Mouse (Mus musculus) liver (tissue): ENCODE results near the gene Uchl5.
A peak's percentile ranks its signal among the peaks of the same experiment; 100 is the strongest.

ENCODE experiments used
- DNase-seq: peaks from one replicate; pipeline ENCODE4 v3.0.0-alpha.2; 2020; ENCODE audit warnings: mixed read lengths

Uchl5 gene

GRCm38 (mm10) chr1:143809062-143809461 lies 32.0 kb downstream of the Uchl5 start:
- no peak for DNase-seq

- DNase-seq, result peak; percentile 80
Observed at GRCm38 (mm10) chr1:143813676-143814360, 36.7 kb downstream of the Uchl5 start.

GRCm38 (mm10) chr1:143820096-143820877 lies 43.2 kb downstream of the Uchl5 start:
- DNase-seq, result no peak

GRCm38 (mm10) chr1:143822677-143823076 lies 45.6 kb downstream of the Uchl5 start:
- no peak for DNase-seq

- no peak for DNase-seq
Observed at GRCm38 (mm10) chr1:143830713-143831112, 53.6 kb downstream of the Uchl5 start.

- DNase-seq, result no peak
Observed at GRCm38 (mm10) chr1:143836363-143837182, 59.5 kb downstream of the Uchl5 start.

GRCm38 (mm10) chr1:143837681-143838080 lies 60.6 kb downstream of the Uchl5 start:
- DNase-seq, result no peak

GRCm38 (mm10) chr1:143838896-143839410 lies 61.9 kb downstream of the Uchl5 start:
- no peak for DNase-seq

- no peak for DNase-seq
Observed at GRCm38 (mm10) chr1:143852329-143852728, 75.3 kb downstream of the Uchl5 start.

- no peak for DNase-seq
Observed at GRCm38 (mm10) chr1:143852779-143853358, 75.8 kb downstream of the Uchl5 start.

GRCm38 (mm10) chr1:143853691-143854115 lies 76.6 kb downstream of the Uchl5 start:
- DNase-seq, result no peak

GRCm38 (mm10) chr1:143855706-143856105 lies 78.6 kb downstream of the Uchl5 start:
- DNase-seq, result no peak
